Mouse (Mus musculus) midbrain, embryonic 11.5 days (tissue): Measurements from ENCODE around the gene Glis3. TPM values are rescaled to one million over a fixed set of nuclear protein-coding genes. Genes with fewer than 3 reads are reported as not detected.

Source experiments
- ATAC-seq: fragments of 200-750 bp; cut with Nextera tagmentation; 2 replicates; pipeline ENCODE4 v1.8.0; 2017; ENCODE audit warnings: moderate TSS enrichment, moderate library complexity; ENCODE audit not compliant: low FRiP score
- DNase-seq: peaks from one replicate; pipeline ENCODE4 v3.0.0; 2015; ENCODE audit warnings: low spot score; ENCODE audit errors: missing footprints
- H3K27ac ChIP-seq: fragments of 300-500 bp; sonication (generic); 2 replicates; pipeline ENCODE4 v1.5.1; 2014; ENCODE audit warnings: low read depth, low read length
- H3K27me3 ChIP-seq: fragments of 300-500 bp; sonication (generic); 2 replicates; pipeline ENCODE4 v1.6.1; 2014; ENCODE audit warnings: mild to moderate bottlenecking, low read length, moderate library complexity, mixed read lengths; ENCODE audit not compliant: control insufficient read depth, insufficient read depth
- H3K36me3 ChIP-seq: fragments of 300-500 bp; sonication (generic); 2 replicates; pipeline ENCODE4 v1.6.1; 2014; ENCODE audit warnings: mild to moderate bottlenecking, low read length, moderate library complexity, mixed read lengths; ENCODE audit not compliant: control insufficient read depth, insufficient read depth
- H3K4me1 ChIP-seq: fragments of 300-500 bp; sonication (generic); 2 replicates; pipeline ENCODE4 v1.6.1; 2014; ENCODE audit warnings: low read length; ENCODE audit not compliant: control insufficient read depth, insufficient read depth
- H3K4me2 ChIP-seq: fragments of 300-500 bp; sonication (generic); 2 replicates; pipeline ENCODE4 v1.6.1; 2014; ENCODE audit warnings: mild to moderate bottlenecking, moderate library complexity
- H3K4me3 ChIP-seq: fragments of 300-500 bp; sonication (generic); 2 replicates; pipeline ENCODE4 v1.5.1; 2014; ENCODE audit warnings: low read depth, low read length
- H3K9ac ChIP-seq: fragments of 300-500 bp; sonication (generic); 2 replicates; pipeline ENCODE4 v1.6.1; 2014; ENCODE audit warnings: low read length
- H3K9me3 ChIP-seq: fragments of 300-500 bp; sonication (generic); 2 replicates; pipeline ENCODE4 v1.6.1; 2016; ENCODE audit warnings: low read length; ENCODE audit not compliant: control insufficient read depth
- WGBS: fragments of 180-500 bp; shearing (Covaris S2); extraction: QIAGEN DNeasy Blood & Tissue Kit; methylation state at CpG from one replicate; pipeline ENCODE4 v1.1.7; 2014; 5-methylcytosine and 5-hydroxymethylcytosine counted together
- polyA plus RNA-seq: library from polyadenylated mRNA; unstranded; fragments of >200 nt; fragmentation: Nextera tagmentation; extraction: Ambion mirVana; gene quantifications from 2 replicates; pipeline ENCODE4 v1.2.1, GENCODE M21; 2014

Gene Glis3
- polyA plus RNA-seq, 1 experiment from 2014 or later, result 1.9 TPM

GRCm38 (mm10) chr19:28560801-28561696 lies 118.8 kb downstream of the Glis3 start:
- H3K4me2 ChIP-seq, result no peak overlapping the region
- H3K9ac ChIP-seq, result no peak overlapping the region
- peak; percentile 78 for ATAC-seq
- no peaks in the 10 kb centered on the region for H3K9me3 ChIP-seq
- H3K27me3 ChIP-seq, result no peaks in the 10 kb centered on the region
- no peaks in the 10 kb centered on the region for H3K36me3 ChIP-seq
- WGBS, result 20% methylated on average over 8 of the region's 8 CpGs
- H3K4me1 ChIP-seq, result peaks cover 12% of the 10 kb centered on the region
- no peak overlapping the region for H3K4me3 ChIP-seq
- peak; percentile 90 for DNase-seq
- H3K27ac ChIP-seq, result no peak overlapping the region; the same call in 1 of the 2 replicates

- H3K4me2 ChIP-seq, result no peak overlapping the region
- no peak for DNase-seq
- H3K9me3 ChIP-seq, result no peaks in the 10 kb centered on the region
- H3K36me3 ChIP-seq, result no peaks in the 10 kb centered on the region
- no peak overlapping the region for H3K4me3 ChIP-seq
- H3K4me1 ChIP-seq, result peaks cover 12% of the 10 kb centered on the region
- no peaks in the 10 kb centered on the region for H3K27me3 ChIP-seq
- no peak overlapping the region for H3K27ac ChIP-seq
- no peak overlapping the region for H3K9ac ChIP-seq
- WGBS, result 56% methylated on average over 7 of the region's 7 CpGs
- no peak for ATAC-seq
Observed at GRCm38 (mm10) chr19:28559836-28560235, 120.0 kb downstream of the Glis3 start.

DNA sequence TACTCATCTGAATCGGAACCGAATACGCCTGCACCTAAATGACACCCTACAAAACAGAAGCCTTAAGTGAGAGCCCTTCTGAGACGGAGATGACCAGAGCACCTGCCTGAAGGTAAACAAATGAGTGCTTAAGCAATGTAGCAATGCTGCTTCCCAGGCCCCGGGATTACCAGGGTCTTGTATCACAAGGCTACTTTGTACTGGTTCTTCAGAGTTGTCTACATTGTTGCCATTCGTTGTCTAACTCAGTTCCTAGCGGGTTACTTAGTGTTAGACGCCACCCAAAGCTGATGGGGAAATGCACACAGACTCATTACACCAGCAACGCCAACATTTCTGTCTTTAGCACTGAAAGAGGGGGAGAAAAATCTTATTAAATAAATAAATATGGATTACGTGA lies 120.5 kb downstream of the Glis3 start:
- Histone ChIP-seq H3K4me3 (no peak overlapping the region), H3K36me3 (no peaks in the 10 kb centered on the region), H3K27me3 (no peaks in the 10 kb centered on the region), H3K27ac (no peak overlapping the region), H3K4me2 (no peak overlapping the region), H3K9me3 (no peaks in the 10 kb centered on the region), H3K4me1 (peaks cover 12% of the 10 kb centered on the region), H3K9ac (no peak overlapping the region)
- ATAC-seq, result no peak
- DNase-seq, result no peak
- WGBS, result 72% methylated on average over 10 of the region's 10 CpGs

- 52% methylated on average over 8 of the region's 8 CpGs for WGBS
- no peaks in the 10 kb centered on the region for H3K27me3 ChIP-seq
- peaks cover 12% of the 10 kb centered on the region for H3K4me1 ChIP-seq
- H3K9me3 ChIP-seq, result no peaks in the 10 kb centered on the region
- no peak overlapping the region for H3K27ac ChIP-seq
- no peak overlapping the region for H3K4me2 ChIP-seq
- no peak for ATAC-seq
- no peak overlapping the region for H3K9ac ChIP-seq
- no peaks in the 10 kb centered on the region for H3K36me3 ChIP-seq
- no peak for DNase-seq
- H3K4me3 ChIP-seq, result no peak overlapping the region
Observed at GRCm38 (mm10) chr19:28558661-28559060, 121.2 kb downstream of the Glis3 start.

GRCm38 (mm10) chr19:28557559-28558328 lies 122.1 kb downstream of the Glis3 start:
- WGBS, result 56% methylated on average over 5 of the region's 5 CpGs
- Histone ChIP-seq H3K4me1 (peaks cover 12% of the 10 kb centered on the region), H3K27ac (no peak overlapping the region), H3K4me3 (no peak overlapping the region), H3K36me3 (no peaks in the 10 kb centered on the region), H3K9ac (no peak overlapping the region), H3K4me2 (no peak overlapping the region), H3K9me3 (no peaks in the 10 kb centered on the region), H3K27me3 (no peaks in the 10 kb centered on the region)
- no peak for DNase-seq
- ATAC-seq, result no peak

- H3K9me3 ChIP-seq, result no peaks in the 10 kb centered on the region
- H3K27ac ChIP-seq, result no peak overlapping the region
- no peaks in the 10 kb centered on the region for H3K36me3 ChIP-seq
- H3K4me2 ChIP-seq, result no peak overlapping the region
- WGBS, result 86% methylated on average over 6 of the region's 6 CpGs
- no peak overlapping the region for H3K4me3 ChIP-seq
- DNase-seq (no peak), ATAC-seq (no peak)
- no peaks in the 10 kb centered on the region for H3K4me1 ChIP-seq
- no peak overlapping the region for H3K9ac ChIP-seq
- H3K27me3 ChIP-seq, result no peaks in the 10 kb centered on the region
Observed at GRCm38 (mm10) chr19:28555181-28555929, 124.5 kb downstream of the Glis3 start.

DNA sequence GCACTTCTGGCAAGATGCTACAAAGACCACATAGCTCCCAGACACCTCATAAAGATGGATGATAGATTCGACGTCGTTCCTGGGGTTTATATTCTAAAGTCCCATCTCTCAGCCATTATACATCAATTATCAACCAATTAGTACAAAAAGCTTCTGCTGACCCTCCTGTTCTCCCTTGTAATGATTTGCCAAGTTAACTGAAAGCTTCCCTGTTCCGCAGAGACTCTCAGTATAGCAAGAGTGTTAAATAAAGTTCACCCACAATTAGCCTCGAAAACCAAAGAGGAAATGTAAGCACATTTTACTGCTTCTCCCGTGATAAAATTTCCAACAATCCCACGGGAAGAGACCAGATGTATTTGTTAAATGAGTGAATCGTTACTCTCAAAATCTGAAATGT lies 129.3 kb downstream of the Glis3 start:
- DNase-seq, result no peak
- Histone ChIP-seq H3K4me1 (no peaks in the 10 kb centered on the region), H3K4me2 (no peak overlapping the region), H3K9me3 (peaks cover 4% of the 10 kb centered on the region; the same call in 1 of the 2 replicates), H3K27me3 (no peaks in the 10 kb centered on the region), H3K36me3 (no peaks in the 10 kb centered on the region), H3K27ac (no peak overlapping the region), H3K4me3 (no peak overlapping the region), H3K9ac (no peak overlapping the region)
- 89% methylated on average over 8 of the region's 8 CpGs for WGBS
- ATAC-seq, result no peak

GRCm38 (mm10) chr19:28546933-28547332 lies 132.9 kb downstream of the Glis3 start:
- WGBS, result 94% methylated on average over 3 of the region's 3 CpGs
- H3K4me2 ChIP-seq, result no peak overlapping the region
- no peak for ATAC-seq

More at GRCm38 (mm10) chr19:28546933-28547332, 132.9 kb downstream of the Glis3 start:
- no peak overlapping the region for H3K9ac ChIP-seq
- no peak overlapping the region for H3K27ac ChIP-seq
- H3K4me3 ChIP-seq, result no peak overlapping the region
- no peaks in the 10 kb centered on the region for H3K27me3 ChIP-seq
- H3K36me3 ChIP-seq, result no peaks in the 10 kb centered on the region
- H3K4me1 ChIP-seq, result no peaks in the 10 kb centered on the region
- peaks cover 4% of the 10 kb centered on the region; the same call in 1 of the 2 replicates for H3K9me3 ChIP-seq
- DNase-seq, result no peak
